Mouse (Mus musculus): ENCODE results near the gene Pklr.

The Pklr gene

DNA sequence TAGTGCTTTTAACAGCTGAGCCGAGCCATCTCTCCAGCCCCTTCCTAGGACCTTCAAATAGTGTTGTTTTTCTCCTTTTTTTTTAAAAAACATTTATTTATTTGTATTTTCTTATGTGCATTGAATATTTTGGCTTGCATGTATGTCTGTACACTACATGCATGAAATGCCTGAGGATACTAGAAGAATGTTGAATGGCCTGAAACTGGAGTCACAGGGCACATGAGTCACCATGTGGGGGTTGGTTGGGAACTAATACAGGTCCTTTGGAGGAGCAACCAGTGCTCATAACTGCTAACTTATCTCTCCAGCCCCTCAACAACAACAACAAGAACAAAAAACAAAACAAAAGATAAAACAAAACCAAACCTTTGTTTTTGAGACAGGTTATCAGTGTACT lies 27.2 kb downstream of the Pklr start:
- no peak for DNase-seq (ENCODE audit: extremely low spot score, low read depth, low spot score)

DNA sequence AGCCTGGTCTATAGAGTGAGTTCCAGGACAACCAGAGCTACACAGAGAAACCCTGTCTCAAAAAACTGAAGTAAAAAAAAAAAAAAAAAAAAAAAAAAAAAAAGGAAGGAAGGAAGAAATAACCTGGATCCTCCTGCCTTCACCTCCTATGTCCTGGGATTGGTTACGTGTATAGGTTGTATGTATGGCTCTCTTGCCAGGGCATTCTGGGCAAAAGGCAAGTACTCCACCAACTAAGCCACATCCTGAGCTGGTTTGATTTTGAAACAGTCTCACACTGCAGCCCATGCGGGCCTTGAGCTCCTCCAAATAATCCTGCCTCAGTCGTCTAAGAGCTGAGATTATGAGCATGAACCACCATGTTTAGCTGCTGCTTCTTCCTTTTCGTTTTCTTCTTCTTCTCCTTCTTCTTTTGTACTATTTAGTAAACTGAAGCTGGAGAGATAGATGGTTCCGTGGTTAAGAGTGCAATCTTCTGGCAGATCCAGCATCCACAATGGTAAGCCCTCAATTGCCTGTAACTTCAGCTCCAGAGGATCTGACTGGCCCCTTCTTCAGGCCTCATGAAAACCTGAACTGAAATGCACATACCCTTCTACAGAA lies 27.8 kb downstream of the Pklr start:
- DNase-seq (ENCODE audit: extremely low spot score, low read depth, low spot score) = no peak

DNA sequence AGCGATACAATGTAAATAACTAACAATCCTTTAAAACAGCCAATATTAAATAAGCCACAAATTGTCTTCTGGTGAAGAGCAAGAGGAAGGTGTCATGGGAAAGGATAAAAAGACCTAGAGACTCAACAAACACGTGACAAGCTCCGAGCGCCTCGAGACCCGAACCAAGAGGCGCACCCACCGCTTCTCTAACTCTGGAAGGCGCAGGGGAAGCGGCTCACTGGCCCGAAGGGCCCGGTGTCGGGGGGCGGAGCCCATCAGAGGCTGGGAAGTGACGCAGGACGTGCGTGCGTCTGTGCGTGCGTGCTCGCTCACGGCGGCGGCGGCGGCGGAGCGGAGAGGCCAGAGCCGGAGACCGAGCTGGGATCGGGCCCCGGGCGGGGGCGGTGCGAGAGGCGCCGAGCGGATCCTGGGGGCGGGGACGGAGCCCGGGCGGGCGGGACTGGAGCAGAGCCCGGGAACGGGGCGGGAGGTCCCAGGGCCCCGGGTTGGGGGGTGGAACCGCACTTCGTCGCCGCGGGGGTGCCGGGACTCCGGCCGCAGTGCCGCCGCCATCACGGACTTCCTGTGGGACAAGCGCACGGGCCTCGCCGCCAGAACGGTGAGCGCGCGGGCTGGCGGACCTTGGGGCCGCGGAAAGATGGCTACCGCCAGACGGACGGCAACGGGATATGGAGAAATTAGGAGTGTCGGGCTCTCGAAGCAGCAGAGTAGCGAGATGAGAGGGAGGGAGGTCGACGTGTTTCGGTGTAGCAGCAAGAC lies 28.7 kb downstream of the Pklr start, which contains the start of gene Clk2:
Clk2 (plus strand) TSS at position 290 of the 762 bp plus-strand sequence.
- no peak for DNase-seq (ENCODE audit: extremely low spot score, low read depth, low spot score)

DNA sequence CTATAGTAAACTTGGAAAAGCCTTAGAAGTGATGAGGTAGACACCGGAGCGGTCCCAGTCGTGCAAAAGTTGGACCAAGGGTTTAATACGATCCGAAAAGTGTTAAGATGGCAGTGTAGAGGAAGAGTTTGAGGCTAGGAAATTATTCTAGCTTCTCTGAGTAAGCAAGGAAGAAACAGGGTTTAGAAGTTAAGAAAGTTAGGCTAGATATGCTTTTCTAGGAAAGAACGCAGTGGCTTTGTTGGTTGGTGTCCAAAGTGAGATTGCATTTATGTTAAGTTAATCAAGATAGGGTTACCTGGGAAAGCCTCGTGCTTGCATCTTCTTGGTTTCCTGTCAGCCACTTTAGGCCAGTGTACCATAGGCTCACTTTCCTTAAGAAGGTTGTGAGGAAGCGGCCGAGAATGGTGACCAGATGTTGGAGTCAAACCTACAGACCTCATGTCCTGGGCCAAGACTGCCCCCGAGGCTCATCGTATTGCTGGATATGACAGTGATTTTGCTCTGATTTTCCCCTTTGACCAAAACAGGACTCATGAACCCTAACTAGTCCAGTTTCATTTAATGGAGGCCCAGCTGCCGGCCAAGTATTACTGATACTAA lies 29.4 kb downstream of the Pklr start:
- DNase-seq (ENCODE audit: extremely low spot score, low read depth, low spot score) = no peak

DNA sequence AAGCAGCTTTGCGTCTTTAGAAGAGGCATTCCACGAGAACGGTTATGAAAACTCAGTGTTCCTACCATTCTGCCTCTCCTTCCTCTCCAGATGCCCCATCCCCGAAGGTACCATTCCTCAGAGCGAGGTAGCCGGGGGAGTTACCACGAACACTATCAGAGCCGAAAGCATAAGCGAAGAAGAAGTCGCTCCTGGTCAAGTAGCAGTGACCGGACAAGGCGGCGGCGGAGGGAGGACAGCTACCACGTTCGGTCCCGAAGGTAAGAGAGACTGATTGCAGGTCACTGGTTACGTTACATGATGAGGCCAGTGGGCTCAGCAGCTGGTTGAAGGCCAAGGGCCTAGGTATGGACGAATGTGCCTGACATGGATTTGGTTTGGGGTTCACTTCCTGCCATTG lies 31.0 kb downstream of the Pklr start:
- no peak for DNase-seq (ENCODE audit: extremely low spot score, low read depth, low spot score)

DNA sequence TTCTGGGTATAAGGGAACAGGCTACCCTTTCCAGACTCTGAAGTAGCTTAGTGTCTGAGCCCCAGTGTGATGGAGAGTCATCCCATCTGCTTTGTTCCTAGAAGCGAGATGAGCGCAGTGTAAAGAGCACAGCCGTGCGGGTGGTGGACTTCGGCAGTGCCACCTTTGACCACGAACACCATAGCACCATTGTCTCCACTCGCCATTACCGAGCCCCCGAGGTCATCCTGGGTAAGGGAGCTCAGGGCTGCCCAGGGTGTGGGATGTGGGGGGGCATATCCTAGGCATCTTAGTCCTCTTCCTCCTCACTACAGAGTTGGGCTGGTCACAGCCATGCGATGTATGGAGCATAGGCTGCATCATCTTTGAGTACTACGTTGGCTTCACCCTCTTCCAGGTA lies 38.9 kb downstream of the Pklr start:
- DNase-seq (ENCODE audit: extremely low spot score, low read depth, low spot score) = no peak

DNA sequence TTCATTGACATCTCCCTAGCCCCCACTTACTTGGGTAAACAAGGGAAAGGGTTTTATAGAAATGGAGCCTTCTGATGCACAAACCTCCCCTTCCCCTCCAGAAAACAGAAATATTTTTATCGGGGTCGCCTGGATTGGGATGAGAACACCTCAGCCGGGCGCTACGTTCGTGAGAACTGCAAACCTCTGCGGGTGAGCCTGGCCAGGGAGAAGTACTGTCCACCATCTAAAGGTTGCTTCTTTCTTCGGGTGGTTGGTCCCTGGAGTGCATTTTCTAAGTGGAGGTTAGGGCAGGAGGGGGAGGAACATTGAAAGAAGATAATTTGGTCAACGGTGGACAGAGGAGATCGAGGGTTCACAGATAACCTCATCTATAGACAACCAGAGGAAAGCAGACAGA lies 39.6 kb downstream of the Pklr start:
- no peak for DNase-seq (ENCODE audit: extremely low spot score, low read depth, low spot score)

DNA sequence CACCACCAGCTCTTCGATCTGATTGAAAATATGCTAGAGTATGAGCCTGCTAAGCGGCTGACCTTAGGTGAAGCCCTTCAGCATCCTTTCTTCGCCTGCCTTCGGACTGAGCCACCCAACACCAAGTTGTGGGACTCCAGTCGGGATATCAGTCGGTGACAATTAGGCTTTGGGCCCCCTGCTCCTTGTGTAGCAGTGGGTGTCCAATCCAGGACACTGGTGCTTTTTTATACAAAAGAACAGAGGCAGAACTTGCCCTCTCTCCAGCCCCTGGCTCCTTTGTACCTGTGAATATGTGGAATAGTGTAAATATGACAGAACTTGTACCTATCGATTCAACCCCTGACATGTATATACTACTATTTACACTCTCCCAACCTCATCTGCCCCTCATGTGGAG lies 40.5 kb downstream of the Pklr start:
- no peak for DNase-seq (ENCODE audit: extremely low spot score, low read depth, low spot score)

DNA sequence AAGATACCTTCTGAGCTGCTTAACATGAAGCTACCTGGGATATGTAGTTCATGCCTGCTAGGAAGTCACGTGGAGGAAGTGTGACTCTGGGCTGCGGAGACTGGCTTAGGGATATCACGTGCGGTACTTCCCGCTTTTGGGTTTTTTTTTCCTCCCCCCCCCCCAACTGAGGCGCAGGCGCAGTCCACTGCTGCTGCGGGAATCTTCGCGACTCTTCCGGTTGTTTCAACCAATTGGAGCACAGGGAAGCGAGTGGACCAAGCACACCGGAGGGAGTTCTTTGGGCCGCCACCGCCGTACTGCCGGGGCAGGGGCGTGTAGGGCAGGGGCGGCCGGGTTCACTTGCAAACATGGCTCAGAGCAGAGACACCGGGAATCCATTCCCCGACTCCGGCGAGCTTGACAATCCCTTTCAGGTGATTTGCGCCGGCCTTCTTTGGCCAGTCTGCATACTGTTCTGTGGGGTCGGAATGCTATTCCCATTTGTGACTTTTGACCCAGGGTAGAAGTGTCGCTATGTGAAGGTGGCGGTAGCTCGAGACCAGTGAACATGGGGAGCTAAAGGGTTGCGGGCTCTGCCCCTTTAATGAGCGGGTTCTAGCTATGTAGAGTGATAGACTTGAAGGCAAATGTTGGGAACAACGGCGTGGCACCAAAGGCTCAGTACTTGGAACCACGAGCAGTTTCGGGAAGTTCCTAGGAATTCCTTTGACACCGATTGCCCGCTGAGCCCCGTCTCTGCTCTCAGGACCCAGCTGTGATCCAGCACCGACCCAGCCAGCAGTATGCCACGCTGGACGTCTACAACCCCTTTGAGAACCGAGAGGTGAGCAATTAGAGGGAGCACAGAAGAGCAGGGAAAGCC lies 41.5 kb downstream of the Pklr start, which contains the start of gene Scamp3:
Scamp3 (plus strand) TSS at position 232 of the 865 bp plus-strand sequence.
- peak; percentile 91 for DNase-seq (ENCODE audit: extremely low spot score, low read depth, low spot score)

DNA sequence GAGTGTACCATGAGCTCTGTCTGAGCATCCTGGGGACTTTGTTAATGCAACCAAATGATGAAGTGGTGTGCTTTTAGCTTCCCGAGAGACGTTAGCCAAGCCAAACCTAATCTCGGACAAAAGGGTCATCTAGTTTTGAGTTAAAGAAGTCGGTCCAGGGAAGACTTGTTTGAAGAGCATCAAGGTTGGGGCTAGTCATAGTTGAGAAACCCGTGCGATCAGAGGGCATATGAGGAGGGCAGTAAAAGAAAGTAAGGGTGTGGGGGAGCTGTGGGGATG lies 42.1 kb downstream of the Pklr start:
- no peak for DNase-seq (ENCODE audit: extremely low spot score, low read depth, low spot score)

DNA sequence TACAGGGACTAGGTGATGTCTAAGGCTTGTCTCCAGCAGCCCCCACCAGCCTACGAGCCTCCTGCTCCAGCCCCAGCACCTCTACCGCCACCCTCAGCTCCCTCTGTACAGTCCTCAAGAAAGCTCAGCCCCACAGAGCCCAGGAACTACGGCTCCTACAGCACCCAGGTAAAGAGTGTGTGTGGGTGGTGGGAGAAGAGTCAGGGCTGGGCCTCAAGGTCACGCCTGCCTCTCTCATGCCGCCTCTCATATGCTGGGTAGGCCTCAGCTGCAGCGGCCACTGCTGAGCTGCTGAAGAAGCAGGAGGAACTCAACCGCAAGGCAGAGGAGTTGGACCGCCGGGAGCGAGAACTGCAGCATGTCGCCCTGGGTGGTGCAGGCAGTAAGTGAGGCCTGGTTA lies 43.1 kb downstream of the Pklr start:
- no peak for DNase-seq (ENCODE audit: extremely low spot score, low read depth, low spot score)

DNA sequence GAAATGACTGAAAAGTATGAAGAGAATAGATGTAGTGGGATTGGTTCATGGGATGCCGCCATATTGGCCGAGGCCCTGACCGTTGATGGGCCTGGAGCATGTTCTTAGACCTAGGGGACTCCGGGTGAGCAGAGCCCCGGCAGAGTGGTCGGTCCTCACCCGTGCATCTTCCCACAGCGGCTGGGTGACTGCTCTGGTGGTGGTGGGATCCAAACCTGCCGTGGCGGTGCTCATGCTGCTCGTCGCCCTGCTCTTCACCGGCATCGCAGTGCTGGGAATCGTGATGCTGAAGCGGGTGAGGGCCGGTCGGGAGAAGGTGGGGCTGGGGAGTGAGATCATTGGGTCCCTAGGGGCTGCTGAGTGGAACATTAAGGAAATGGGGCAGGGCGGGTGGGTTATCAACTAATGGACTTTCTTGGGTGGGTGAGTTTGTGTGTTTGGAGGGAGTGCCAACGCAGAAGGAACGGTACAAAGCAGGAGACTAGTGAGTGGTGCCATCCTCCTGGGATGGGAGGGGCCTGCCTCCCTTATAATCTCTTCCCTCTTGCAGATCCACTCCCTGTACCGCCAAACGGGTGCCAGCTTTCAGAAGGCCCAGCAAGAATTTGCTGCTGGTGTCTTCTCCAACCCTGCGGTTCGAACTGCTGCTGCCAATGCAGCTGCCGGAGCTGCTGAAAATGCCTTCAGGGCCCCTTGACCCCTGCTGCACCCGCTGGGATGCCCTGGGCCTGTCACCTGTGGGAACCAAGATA lies 46.0 kb downstream of the Pklr start:
- no peak for DNase-seq (ENCODE audit: extremely low spot score, low read depth, low spot score)

DNA sequence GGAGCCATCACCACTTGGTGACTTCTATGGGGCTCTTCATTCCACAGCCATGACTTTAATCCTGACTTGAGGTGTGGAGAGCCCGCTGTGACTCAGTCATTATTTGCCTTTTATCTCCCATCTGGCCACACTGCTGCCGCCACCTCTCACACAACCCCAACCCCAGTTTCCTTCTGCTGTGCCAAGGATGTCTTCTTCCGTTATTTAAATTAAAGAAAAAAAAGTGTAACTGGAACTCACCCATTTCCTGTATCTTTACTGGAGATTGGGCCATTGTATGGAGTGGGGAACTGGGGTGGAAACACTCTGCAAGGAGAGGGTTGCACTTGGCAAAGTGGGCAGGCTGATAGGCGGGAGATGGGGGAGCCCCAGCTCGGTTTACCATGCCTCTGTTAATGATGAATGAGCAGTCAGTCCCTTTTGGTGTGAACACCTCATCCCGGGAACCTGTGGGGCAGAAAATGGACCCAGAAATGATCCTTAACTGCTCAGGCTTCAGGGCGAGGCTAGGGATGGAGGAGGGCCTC lies 46.7 kb downstream of the Pklr start:
- DNase-seq (ENCODE audit: extremely low spot score, low read depth, low spot score) = no peak

DNA sequence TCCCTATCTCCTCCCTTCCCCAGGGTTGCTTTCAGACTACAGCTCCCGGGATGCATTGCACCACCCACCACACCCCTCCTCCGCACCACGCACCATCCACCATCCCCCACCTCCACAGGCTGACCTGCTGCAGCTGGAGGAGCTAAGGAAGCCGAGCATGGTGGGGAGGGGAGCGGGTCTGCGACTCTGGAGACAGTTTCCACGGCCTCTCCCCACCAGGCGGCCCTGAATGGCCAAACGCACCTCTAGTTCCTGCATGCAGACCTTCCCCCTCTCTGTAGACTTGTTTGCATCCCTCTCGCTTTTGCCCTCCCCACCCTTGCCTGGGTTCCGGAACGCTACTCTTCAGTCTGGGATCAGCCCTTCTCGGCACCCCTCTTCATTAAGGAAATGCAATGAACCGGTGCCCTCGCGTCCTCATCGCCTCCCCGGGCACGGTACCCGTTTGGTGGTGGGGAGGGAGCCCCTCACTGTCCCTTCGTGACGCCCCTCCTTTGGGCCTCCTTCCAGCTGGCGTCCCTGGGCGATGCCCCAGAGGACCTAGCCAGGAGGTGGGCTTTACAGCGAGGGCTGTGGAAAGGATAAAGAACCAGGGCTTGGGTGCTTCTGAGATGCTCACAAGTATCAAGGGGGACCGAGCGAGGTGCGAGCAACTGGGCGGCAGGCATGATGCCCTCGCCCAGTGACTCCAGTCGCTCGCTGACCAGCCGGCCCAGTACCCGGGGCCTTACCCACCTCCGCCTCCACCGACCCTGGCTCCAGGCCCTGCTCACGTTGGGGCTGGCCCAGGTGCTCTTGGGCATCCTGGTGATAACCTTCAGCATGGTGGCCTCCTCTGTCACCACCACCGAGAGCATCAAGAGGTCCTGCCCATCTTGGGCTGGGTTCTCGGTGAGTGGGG lies 47.4 kb downstream of the Pklr start, which contains the start of gene Fam189b:
Fam189b (plus strand) TSS at position 86 of the 901 bp plus-strand sequence.
- DNase-seq (ENCODE audit: extremely low spot score, low read depth, low spot score) = no peak

DNA sequence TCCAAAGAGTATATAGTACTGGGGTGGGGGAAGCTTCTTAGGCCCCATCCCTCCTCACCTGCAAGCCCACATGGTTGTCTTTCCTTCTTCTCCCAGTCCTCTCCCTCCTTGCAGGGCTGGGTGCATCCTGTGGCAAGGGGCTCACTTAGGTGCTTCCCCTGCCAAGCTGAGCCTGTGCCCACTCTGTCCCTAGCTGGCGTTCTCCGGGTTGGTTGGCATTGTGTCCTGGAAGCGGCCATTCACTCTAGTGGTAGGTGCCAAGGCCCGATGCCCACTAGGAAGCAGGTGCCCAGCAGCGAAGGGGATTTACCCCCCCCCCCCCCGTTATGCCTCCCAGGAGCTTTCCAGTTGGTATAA lies 48.0 kb downstream of the Pklr start:
- DNase-seq (ENCODE audit: extremely low spot score, low read depth, low spot score) = no peak

DNA sequence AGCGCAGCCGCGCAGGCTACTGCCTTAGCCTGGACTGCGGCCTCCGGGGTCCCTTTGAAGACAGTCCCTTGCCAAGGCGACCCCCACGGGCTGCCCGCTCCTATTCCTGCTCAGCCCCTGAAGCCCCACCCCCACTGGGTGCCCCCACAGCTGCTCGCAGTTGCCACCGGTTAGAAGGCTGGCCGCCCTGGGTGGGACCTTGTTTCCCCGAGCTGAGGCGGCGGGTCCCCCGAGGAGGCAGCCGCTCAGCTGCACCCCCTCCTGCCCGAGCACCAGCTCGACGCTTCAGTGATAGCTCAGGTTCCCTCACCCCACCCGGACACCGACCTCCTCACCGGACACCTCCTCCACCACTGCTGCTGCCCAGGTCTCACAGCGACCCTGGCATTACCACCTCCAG lies 51.3 kb downstream of the Pklr start:
- no peak for DNase-seq (ENCODE audit: extremely low spot score, low read depth, low spot score)

DNA sequence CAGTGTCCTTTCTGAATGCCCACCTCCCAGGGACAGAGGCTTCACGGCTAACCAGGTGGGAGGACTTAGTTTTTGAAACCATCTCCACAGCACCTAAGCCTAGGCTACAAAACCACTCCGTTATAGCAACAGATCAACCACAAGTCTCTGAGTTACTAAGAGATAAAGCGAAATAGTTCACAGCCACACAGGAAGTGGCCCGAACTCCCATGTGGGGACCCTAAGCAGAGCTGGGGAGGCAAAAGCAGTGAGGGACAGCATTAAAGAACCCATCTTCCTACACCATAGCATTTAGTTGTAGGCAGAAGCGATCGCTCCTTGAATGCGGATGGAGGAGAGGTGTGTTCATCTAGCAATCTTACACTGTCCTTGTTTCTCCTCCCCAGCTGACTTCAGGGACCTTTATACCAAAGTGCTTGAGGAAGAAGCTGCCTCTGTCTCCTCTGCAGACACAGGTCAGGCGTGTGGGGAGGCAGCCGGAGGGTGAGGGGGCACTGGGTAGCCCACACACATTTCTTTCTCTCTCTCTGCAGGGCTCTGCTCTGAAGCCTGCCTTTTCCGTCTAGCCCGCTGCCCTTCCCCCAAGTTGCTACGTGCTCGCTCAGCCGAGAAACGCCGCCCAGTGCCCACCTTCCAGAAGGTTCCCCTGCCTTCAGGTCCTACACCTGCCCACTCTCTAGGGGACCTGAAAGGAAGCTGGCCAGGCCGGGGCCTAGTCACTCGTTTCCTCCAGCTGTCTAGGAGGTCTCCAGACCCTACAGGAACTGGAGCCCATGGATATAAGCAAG lies 51.9 kb downstream of the Pklr start:
- DNase-seq (ENCODE audit: extremely low spot score, low read depth, low spot score) = no peak

DNA sequence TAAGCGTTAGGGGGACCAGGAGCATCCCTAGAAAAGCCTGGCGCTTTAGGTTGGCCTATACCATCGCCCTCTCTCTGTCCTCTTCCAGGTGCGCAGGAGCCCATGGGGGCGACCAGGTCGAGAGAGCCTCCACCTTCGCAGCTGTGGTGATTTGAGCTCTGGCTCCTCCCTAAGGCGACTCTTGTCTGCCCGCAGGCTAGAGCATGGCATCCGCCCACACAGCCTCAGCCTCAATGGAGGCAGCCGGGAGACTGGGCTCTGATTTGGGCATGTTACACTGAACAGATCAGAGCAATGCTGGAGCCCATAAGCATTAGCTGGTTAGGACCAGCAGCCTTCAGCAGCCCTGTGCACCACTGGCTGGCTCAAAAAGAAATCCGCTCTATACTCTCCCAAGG lies 52.5 kb downstream of the Pklr start:
- no peak for DNase-seq (ENCODE audit: extremely low spot score, low read depth, low spot score)

DNA sequence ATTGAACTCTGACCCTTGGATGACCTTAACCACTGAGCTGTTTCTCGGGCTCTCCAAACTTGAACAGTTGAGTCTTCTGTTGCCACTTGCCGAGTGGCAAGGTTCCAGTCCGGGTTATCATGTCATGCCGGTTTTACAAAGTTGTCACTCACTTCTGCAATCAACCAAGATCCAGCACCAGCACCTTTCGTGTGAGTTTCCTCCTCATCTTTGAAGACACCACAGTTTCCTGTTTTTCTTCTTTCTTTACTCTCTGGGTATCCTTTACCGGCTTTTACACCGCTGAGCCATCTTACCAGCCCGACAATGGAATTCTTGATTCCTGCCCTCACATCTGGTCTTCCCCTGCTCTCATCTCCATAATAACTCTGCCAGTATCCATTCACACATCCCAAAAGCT lies 54.5 kb downstream of the Pklr start:
- no peak for DNase-seq (ENCODE audit: extremely low spot score, low read depth, low spot score)

All from hindlimb bud, embryonic 11.5 days (tissue).